Mouse (Mus musculus) E14TG2a.4 (cell line): ENCODE data around the gene Trim67.

Experiments used
- CTCF ChIP-seq: conservative IDR thresholded peaks from 2 replicates; pipeline ENCODE4 v1.5.1; 2014; ENCODE audit warnings: low read length
- NANOG ChIP-seq: IDR thresholded peaks from 2 replicates; pipeline ENCODE4 v1.6.1; 2014; ENCODE audit warnings: borderline replicate concordance, low read length, mixed read lengths
- POU5F1 ChIP-seq: IDR thresholded peaks from 2 replicates; pipeline ENCODE4 v1.6.1; 2014; ENCODE audit warnings: low read length, borderline replicate concordance

GRCm38 (mm10) chr8:124831531-124831930 is 38.6 kb downstream of the Trim67 start:
- TF ChIP-seq CTCF: no peak
- TF ChIP-seq POU5F1: no peak
- TF ChIP-seq NANOG: no peak
